Mouse (Mus musculus): ENCODE data around the gene Stim1. TPM values are rescaled to one million over a fixed set of nuclear protein-coding genes. Genes with fewer than 3 reads are reported as not detected.

The Stim1 gene
- polyA plus RNA-seq, 1 experiment from 2014 or later: 12.1 TPM

GRCm38 (mm10) chr7:102446438-102446837 lies 178.8 kb downstream of the Stim1 start:
- Histone ChIP-seq H3K9ac (replicated peaks; ENCODE audit: low read depth, low read length) (no peak overlapping the region), H3K4me2 (ENCODE audit: low read depth, low read length) (no peak overlapping the region), H3K36me3 (ENCODE audit: control insufficient read depth, insufficient read depth, low read length) (peaks cover 25% of the 10 kb centered on the region), H3K27ac (ENCODE audit: low read depth, low read length) (no peak overlapping the region), H3K27me3 (ENCODE audit: control insufficient read depth, insufficient read depth, low read length) (no peaks in the 10 kb centered on the region), H3K4me1 (ENCODE audit: control insufficient read depth, insufficient read depth, low read length) (0 out of 2 replicates have a peak, but pooled peaks cover 5% of the 10 kb centered on the region), H3K9me3 (ENCODE audit: control insufficient read depth, low read length) (no peaks in the 10 kb centered on the region), H3K4me3 (ENCODE audit: low read depth, low read length) (no peak overlapping the region)
- WGBS: 94% methylated on average over 9 of the region's 9 CpGs
- no peak for ATAC-seq (ENCODE audit: low read depth)

- Histone ChIP-seq H3K27ac (ENCODE audit: low read depth, low read length) (no peak overlapping the region), H3K27me3 (ENCODE audit: control insufficient read depth, insufficient read depth, low read length) (no peaks in the 10 kb centered on the region), H3K4me1 (ENCODE audit: control insufficient read depth, insufficient read depth, low read length) (no peaks in the 10 kb centered on the region), H3K9ac (replicated peaks; ENCODE audit: low read depth, low read length) (no peak overlapping the region), H3K4me2 (ENCODE audit: low read depth, low read length) (no peak overlapping the region), H3K36me3 (ENCODE audit: control insufficient read depth, insufficient read depth, low read length) (peaks cover 39% of the 10 kb centered on the region), H3K9me3 (ENCODE audit: control insufficient read depth, low read length) (no peaks in the 10 kb centered on the region), H3K4me3 (ENCODE audit: low read depth, low read length) (no peak overlapping the region)
- no peak for ATAC-seq (ENCODE audit: low read depth)
- WGBS: 88% methylated on average over 5 of the region's 5 CpGs
Observed at GRCm38 (mm10) chr7:102458618-102459380, 191.2 kb downstream of the Stim1 start.

- H3K9ac ChIP-seq (replicated peaks; ENCODE audit: low read depth, low read length): no peak overlapping the region
- no peaks in the 10 kb centered on the region for H3K4me1 ChIP-seq (ENCODE audit: control insufficient read depth, insufficient read depth, low read length)
- no peak overlapping the region for H3K4me2 ChIP-seq (ENCODE audit: low read depth, low read length)
- H3K9me3 ChIP-seq (ENCODE audit: control insufficient read depth, low read length): no peaks in the 10 kb centered on the region
- H3K27me3 ChIP-seq (ENCODE audit: control insufficient read depth, insufficient read depth, low read length): no peaks in the 10 kb centered on the region
- ATAC-seq (ENCODE audit: low read depth): no peak
- no peak overlapping the region for H3K4me3 ChIP-seq (ENCODE audit: low read depth, low read length)
- peaks cover 39% of the 10 kb centered on the region for H3K36me3 ChIP-seq (ENCODE audit: control insufficient read depth, insufficient read depth, low read length)
- no peak overlapping the region for H3K27ac ChIP-seq (ENCODE audit: low read depth, low read length)
- 91% methylated on average over 8 of the region's 8 CpGs for WGBS
Observed at GRCm38 (mm10) chr7:102467566-102467965, 200.0 kb downstream of the Stim1 start.

GRCm38 (mm10) chr7:102472675-102473074 lies 205.1 kb downstream of the Stim1 start:
- Histone ChIP-seq H3K4me2 (ENCODE audit: low read depth, low read length) (no peak overlapping the region), H3K9me3 (ENCODE audit: control insufficient read depth, low read length) (no peaks in the 10 kb centered on the region), H3K27me3 (ENCODE audit: control insufficient read depth, insufficient read depth, low read length) (no peaks in the 10 kb centered on the region), H3K36me3 (ENCODE audit: control insufficient read depth, insufficient read depth, low read length) (peaks cover 8% of the 10 kb centered on the region), H3K4me1 (ENCODE audit: control insufficient read depth, insufficient read depth, low read length) (no peaks in the 10 kb centered on the region), H3K4me3 (ENCODE audit: low read depth, low read length) (no peak overlapping the region), H3K9ac (replicated peaks; ENCODE audit: low read depth, low read length) (no peak overlapping the region), H3K27ac (ENCODE audit: low read depth, low read length) (no peak overlapping the region)
- no peak for ATAC-seq (ENCODE audit: low read depth)
- WGBS: 70% methylated on average over 5 of the region's 5 CpGs

- Histone ChIP-seq H3K4me2 (ENCODE audit: low read depth, low read length) (no peak overlapping the region), H3K27ac (ENCODE audit: low read depth, low read length) (no peak overlapping the region), H3K4me1 (ENCODE audit: control insufficient read depth, insufficient read depth, low read length) (no peaks in the 10 kb centered on the region), H3K9me3 (ENCODE audit: control insufficient read depth, low read length) (no peaks in the 10 kb centered on the region), H3K9ac (replicated peaks; ENCODE audit: low read depth, low read length) (no peak overlapping the region), H3K27me3 (ENCODE audit: control insufficient read depth, insufficient read depth, low read length) (no peaks in the 10 kb centered on the region), H3K36me3 (ENCODE audit: control insufficient read depth, insufficient read depth, low read length) (no peaks in the 10 kb centered on the region), H3K4me3 (ENCODE audit: low read depth, low read length) (no peak overlapping the region)
- no peak for ATAC-seq (ENCODE audit: low read depth)
- 99% methylated on average over 5 of the region's 5 CpGs for WGBS
Observed at GRCm38 (mm10) chr7:102476601-102477000, 209.0 kb downstream of the Stim1 start.

GRCm38 (mm10) chr7:102477377-102477776 lies 209.8 kb downstream of the Stim1 start:
- H3K4me3 ChIP-seq (ENCODE audit: low read depth, low read length): no peak overlapping the region
- WGBS: 80% methylated on average over 11 of the region's 11 CpGs
- no peaks in the 10 kb centered on the region for H3K27me3 ChIP-seq (ENCODE audit: control insufficient read depth, insufficient read depth, low read length)
- no peak for ATAC-seq (ENCODE audit: low read depth)
- H3K9me3 ChIP-seq (ENCODE audit: control insufficient read depth, low read length): no peaks in the 10 kb centered on the region
- H3K36me3 ChIP-seq (ENCODE audit: control insufficient read depth, insufficient read depth, low read length): no peaks in the 10 kb centered on the region
- H3K4me1 ChIP-seq (ENCODE audit: control insufficient read depth, insufficient read depth, low read length): no peaks in the 10 kb centered on the region
- H3K27ac ChIP-seq (ENCODE audit: low read depth, low read length): no peak overlapping the region
- H3K9ac ChIP-seq (replicated peaks; ENCODE audit: low read depth, low read length): no peak overlapping the region
- no peak overlapping the region for H3K4me2 ChIP-seq (ENCODE audit: low read depth, low read length)

- 89% methylated on average over 4 of the region's 4 CpGs for WGBS
Observed at GRCm38 (mm10) chr7:102478425-102478824, 210.8 kb downstream of the Stim1 start.

GRCm38 (mm10) chr7:102478926-102479325 lies 211.3 kb downstream of the Stim1 start:
- H3K9me3 ChIP-seq (ENCODE audit: control insufficient read depth, low read length): no peaks in the 10 kb centered on the region
- ATAC-seq (ENCODE audit: low read depth): no peak
- H3K27ac ChIP-seq (ENCODE audit: low read depth, low read length): no peak overlapping the region
- no peak overlapping the region for H3K9ac ChIP-seq (replicated peaks; ENCODE audit: low read depth, low read length)
- 77% methylated on average over 3 of the region's 3 CpGs for WGBS
- no peaks in the 10 kb centered on the region for H3K36me3 ChIP-seq (ENCODE audit: control insufficient read depth, insufficient read depth, low read length)
- no peak overlapping the region for H3K4me3 ChIP-seq (ENCODE audit: low read depth, low read length)
- H3K27me3 ChIP-seq (ENCODE audit: control insufficient read depth, insufficient read depth, low read length): no peaks in the 10 kb centered on the region
- H3K4me2 ChIP-seq (ENCODE audit: low read depth, low read length): no peak overlapping the region
- no peaks in the 10 kb centered on the region for H3K4me1 ChIP-seq (ENCODE audit: control insufficient read depth, insufficient read depth, low read length)

More at GRCm38 (mm10) chr7:102478425-102478824, 210.8 kb downstream of the Stim1 start:
- no peaks in the 10 kb centered on the region for H3K4me1 ChIP-seq (ENCODE audit: control insufficient read depth, insufficient read depth, low read length)
- no peak overlapping the region for H3K4me2 ChIP-seq (ENCODE audit: low read depth, low read length)
- no peaks in the 10 kb centered on the region for H3K36me3 ChIP-seq (ENCODE audit: control insufficient read depth, insufficient read depth, low read length)
- H3K27ac ChIP-seq (ENCODE audit: low read depth, low read length): no peak overlapping the region
- H3K27me3 ChIP-seq (ENCODE audit: control insufficient read depth, insufficient read depth, low read length): no peaks in the 10 kb centered on the region
- no peak overlapping the region for H3K9ac ChIP-seq (replicated peaks; ENCODE audit: low read depth, low read length)
- H3K9me3 ChIP-seq (ENCODE audit: control insufficient read depth, low read length): no peaks in the 10 kb centered on the region
- H3K4me3 ChIP-seq (ENCODE audit: low read depth, low read length): no peak overlapping the region
- ATAC-seq (ENCODE audit: low read depth): no peak

- Histone ChIP-seq H3K4me3 (ENCODE audit: low read depth, low read length) (no peak overlapping the region), H3K9ac (replicated peaks; ENCODE audit: low read depth, low read length) (no peak overlapping the region)
- WGBS: 68% methylated on average over 5 of the region's 5 CpGs
Observed at GRCm38 (mm10) chr7:102479368-102480078, 211.9 kb downstream of the Stim1 start.

More at GRCm38 (mm10) chr7:102479368-102480078, 211.9 kb downstream of the Stim1 start:
- H3K36me3 ChIP-seq (ENCODE audit: control insufficient read depth, insufficient read depth, low read length): no peaks in the 10 kb centered on the region
- H3K27ac ChIP-seq (ENCODE audit: low read depth, low read length): no peak overlapping the region
- H3K9me3 ChIP-seq (ENCODE audit: control insufficient read depth, low read length): no peaks in the 10 kb centered on the region
- no peak overlapping the region for H3K4me2 ChIP-seq (ENCODE audit: low read depth, low read length)
- H3K27me3 ChIP-seq (ENCODE audit: control insufficient read depth, insufficient read depth, low read length): no peaks in the 10 kb centered on the region
- no peaks in the 10 kb centered on the region for H3K4me1 ChIP-seq (ENCODE audit: control insufficient read depth, insufficient read depth, low read length)
- ATAC-seq (ENCODE audit: low read depth): no peak
